Mouse (Mus musculus): Measurements from ENCODE around the gene Shisa7. TPM values are rescaled to one million over a fixed set of nuclear protein-coding genes. Genes with fewer than 3 reads are reported as not detected.
"Not testable (repeated sequence)": the region's sequence is repeated elsewhere in the genome, so short reads cannot be mapped to it uniquely, and the experiment has no call there.

Shisa7 gene
- total RNA-seq, 2 experiments from 2014 or later, result not detected

- ATAC-seq (replicated peaks; ENCODE audit: poor library complexity, severe bottlenecking), result peak; percentile 54
Observed at GRCm38 (mm10) chr7:4806716-4807115, 37.8 kb downstream of the Shisa7 start.

- ATAC-seq (replicated peaks; ENCODE audit: poor library complexity, severe bottlenecking), result no peak
Observed at GRCm38 (mm10) chr7:4802247-4802646, 42.2 kb downstream of the Shisa7 start.

GRCm38 (mm10) chr7:4795767-4796433 is 48.6 kb downstream of the Shisa7 start:
- peak; percentile 17; the same call in 1 of the 2 replicates for ATAC-seq (replicated peaks; ENCODE audit: poor library complexity, severe bottlenecking)

- ATAC-seq (replicated peaks; ENCODE audit: poor library complexity, severe bottlenecking), result no peak
Observed at GRCm38 (mm10) chr7:4794631-4795168, 49.8 kb downstream of the Shisa7 start.

GRCm38 (mm10) chr7:4793674-4794073 is 50.8 kb downstream of the Shisa7 start:
- no peak for ATAC-seq (replicated peaks; ENCODE audit: poor library complexity, severe bottlenecking)

GRCm38 (mm10) chr7:4793248-4793647 is 51.2 kb downstream of the Shisa7 start:
- ATAC-seq (replicated peaks; ENCODE audit: poor library complexity, severe bottlenecking), result not testable (repeated sequence)

GRCm38 (mm10) chr7:4792278-4793212 is 52.0 kb downstream of the Shisa7 start, which contains the start of gene Rpl28:
Gene Rpl28, plus strand, starts transcription at chr7:4792874.
- peak; percentile 79 for ATAC-seq (replicated peaks; ENCODE audit: poor library complexity, severe bottlenecking)

- ATAC-seq (replicated peaks; ENCODE audit: poor library complexity, severe bottlenecking), result peak; percentile 4; the same call in 1 of the 2 replicates
Observed at GRCm38 (mm10) chr7:4789436-4789935, 55.0 kb downstream of the Shisa7 start, which contains the start of gene Tmem238. Gene Tmem238, minus strand, starts transcription at chr7:4789656.

- ATAC-seq (replicated peaks; ENCODE audit: poor library complexity, severe bottlenecking), result peak; percentile 32
Observed at GRCm38 (mm10) chr7:4788499-4789435, 55.7 kb downstream of the Shisa7 start.

GRCm38 (mm10) chr7:4783667-4784268 is 60.7 kb downstream of the Shisa7 start:
- no peak for ATAC-seq (replicated peaks; ENCODE audit: poor library complexity, severe bottlenecking)

GRCm38 (mm10) chr7:4782759-4783158 is 61.7 kb downstream of the Shisa7 start, which contains the start of the genes Il11 and Tmem190:
Gene Il11, minus strand, starts transcription at chr7:4782859.
Gene Tmem190, plus strand, starts transcription at chr7:4782937.
- no peak for ATAC-seq (replicated peaks; ENCODE audit: poor library complexity, severe bottlenecking)

GRCm38 (mm10) chr7:4782130-4782529 is 62.4 kb downstream of the Shisa7 start:
- ATAC-seq (replicated peaks; ENCODE audit: poor library complexity, severe bottlenecking), result peak; percentile 51

- peak; percentile 31 for ATAC-seq (replicated peaks; ENCODE audit: poor library complexity, severe bottlenecking)
Observed at GRCm38 (mm10) chr7:4779921-4780320, 64.6 kb downstream of the Shisa7 start.

GRCm38 (mm10) chr7:4777851-4778637 is 66.5 kb downstream of the Shisa7 start:
- ATAC-seq (replicated peaks; ENCODE audit: poor library complexity, severe bottlenecking), result no peak

- peak; percentile 39; the same call in 1 of the 2 replicates for ATAC-seq (replicated peaks; ENCODE audit: poor library complexity, severe bottlenecking)
Observed at GRCm38 (mm10) chr7:4776861-4777830, 67.3 kb downstream of the Shisa7 start.

GRCm38 (mm10) chr7:4776131-4776530 is 68.4 kb downstream of the Shisa7 start:
- no peak for ATAC-seq (replicated peaks; ENCODE audit: poor library complexity, severe bottlenecking)

All from granulocyte monocyte progenitor cell, adult 5-6 weeks (primary cell).